Mouse (Mus musculus) cerebellum, adult (tissue): ENCODE data around the gene 1700123L14Rik.
"Not testable (repeated sequence)": the region's sequence is repeated elsewhere in the genome, so short reads cannot be mapped to it uniquely, and the experiment has no call there.

Experiments
- ATAC-seq: cut with Nextera tagmentation; 2 replicates; pipeline ENCODE4 v1.9.2; 2017; ENCODE audit warnings: mild to moderate bottlenecking, moderate library complexity, mixed read lengths; ENCODE audit not compliant: insufficient number of reproducible peaks, low FRiP score, low TSS enrichment

Gene 1700123L14Rik

GRCm38 (mm10) chr6:96165818-96166379, at the start of gene 1700123L14Rik:
Gene 1700123L14Rik (minus strand): TSS chr6:96166243.
- ATAC-seq, result peak; percentile 18; the same call in 1 of the 2 replicates

GRCm38 (mm10) chr6:96205395-96205794, 39.4 kb upstream of the 1700123L14Rik start:
- ATAC-seq, result no peak

- ATAC-seq, result not testable (repeated sequence)
Observed at GRCm38 (mm10) chr6:96198991-96199390, 32.9 kb upstream of the 1700123L14Rik start.

- no peak for ATAC-seq
Observed at GRCm38 (mm10) chr6:96186517-96186916, 20.5 kb upstream of the 1700123L14Rik start.

GRCm38 (mm10) chr6:96183392-96183791, 17.3 kb upstream of the 1700123L14Rik start:
- ATAC-seq, result no peak

- ATAC-seq, result no peak
Observed at GRCm38 (mm10) chr6:96178530-96178929, 12.5 kb upstream of the 1700123L14Rik start.

GRCm38 (mm10) chr6:96173681-96174080, 7.6 kb upstream of the 1700123L14Rik start:
- ATAC-seq, result no peak

- ATAC-seq, result no peak
Observed at GRCm38 (mm10) chr6:96167031-96167430, 988 bp upstream of the 1700123L14Rik start.

- peak; percentile 70; the same call in 1 of the 2 replicates for ATAC-seq
Observed at GRCm38 (mm10) chr6:96165403-96165802, 640 bp downstream of the 1700123L14Rik start.

- no peak for ATAC-seq
Observed at GRCm38 (mm10) chr6:96143326-96143725, 22.7 kb downstream of the 1700123L14Rik start.

- ATAC-seq, result 0 out of 2 replicates have a peak, but pooled peaks have one; percentile 37
Observed at GRCm38 (mm10) chr6:96116534-96117272, 49.3 kb downstream of the 1700123L14Rik start.

- no peak for ATAC-seq
Observed at GRCm38 (mm10) chr6:96116148-96116533, 49.9 kb downstream of the 1700123L14Rik start.
